Mouse (Mus musculus) embryonic fibroblast, embryonic 13.5 days (primary cell): ENCODE data around the gene Dtnb.

ENCODE experiments used
- CTCF ChIP-seq: IDR thresholded peaks from 2 replicates; pipeline ENCODE4 v1.5.1; 2011; ENCODE audit warnings: mild to moderate bottlenecking, control low read depth, low read length, moderate library complexity, borderline replicate concordance; ENCODE audit not compliant: insufficient read depth
- POLR2A ChIP-seq: IDR thresholded peaks from 2 replicates; pipeline ENCODE4 v1.6.1; 2011; ENCODE audit warnings: low read depth, mild to moderate bottlenecking, control low read depth, low read length, moderate library complexity

GRCm38 (mm10) chr12:3809520-3810180, 237.5 kb downstream of the Dtnb start:
- TF ChIP-seq CTCF (no peak), POLR2A (no peak)
